Mouse (Mus musculus) spleen, adult 2 months (tissue): Measurements from ENCODE around the gene Gm6614. TPM values are rescaled to one million over a fixed set of nuclear protein-coding genes. Genes with fewer than 3 reads are reported as not detected.

ENCODE experiments used
- DNase-seq, 2 experiments: peaks; one replicate each; pipeline versions ENCODE4 v3.0.0 to v3.0.0-alpha.2; 2012 to 2021; ENCODE audit warnings: low spot score in 2 of 2, low read depth in 1 of 2
- H3K27ac ChIP-seq: fragments of 200-500 bp; 2 replicates; pipeline ENCODE4 v1.5.1; 2012; ENCODE audit warnings: low read length, inconsistent platforms; ENCODE audit not compliant: insufficient read depth
- H3K27me3 ChIP-seq: fragments of 200-500 bp; 2 replicates; pipeline ENCODE4 v1.6.1; 2012; ENCODE audit warnings: mild to moderate bottlenecking, moderate library complexity, low read length, inconsistent platforms; ENCODE audit not compliant: control insufficient read depth, insufficient read depth
- H3K36me3 ChIP-seq: fragments of 200-500 bp; 2 replicates; pipeline ENCODE4 v1.6.1; 2012; ENCODE audit warnings: mild to moderate bottlenecking, low read length, inconsistent platforms; ENCODE audit not compliant: control insufficient read depth, insufficient read depth
- H3K4me1 ChIP-seq: fragments of 200-500 bp; 2 replicates; pipeline ENCODE4 v1.6.1; 2011; ENCODE audit warnings: inconsistent platforms; ENCODE audit not compliant: control insufficient read depth, insufficient read depth, insufficient read length
- H3K4me3 ChIP-seq: fragments of 200-500 bp; 2 replicates; pipeline ENCODE4 v1.5.1; 2011; ENCODE audit warnings: mild to moderate bottlenecking, inconsistent platforms; ENCODE audit not compliant: insufficient read depth, insufficient read length; ENCODE audit errors: extremely low read depth
- CTCF ChIP-seq: fragments of 200-500 bp; IDR thresholded peaks from 2 replicates; pipeline ENCODE4 v1.5.1; 2011; ENCODE audit warnings: mild to moderate bottlenecking, inconsistent platforms; ENCODE audit not compliant: insufficient read depth, insufficient read length, insufficient replicate concordance; ENCODE audit errors: extremely low read depth
- POLR2A ChIP-seq: fragments of 200-500 bp; IDR thresholded peaks from 2 replicates; pipeline ENCODE4 v1.6.1; 2011; ENCODE audit warnings: low read depth, low read length, inconsistent platforms
- WGBS: fragments of 180-500 bp; shearing (Covaris S2); methylation state at CpG from one replicate; pipeline ENCODE4 v1.1.7; 2018; 5-methylcytosine and 5-hydroxymethylcytosine counted together
- polyA plus RNA-seq: library from polyadenylated mRNA; depleted of rRNA; stranded (reverse); fragments of >200 nt; gene quantifications from 2 replicates; pipeline ENCODE4 v1.2.3, GENCODE M21; 2012; rRNA removed

Gm6614 gene
- polyA plus RNA-seq, 1 experiment, result not detected

- Histone ChIP-seq H3K27ac (no peak overlapping the region), H3K36me3 (no peaks in the 10 kb centered on the region), H3K27me3 (no peaks in the 10 kb centered on the region), H3K4me3 (no peak overlapping the region), H3K4me1 (no peaks in the 10 kb centered on the region)
- WGBS, result 80% methylated on average over 3 of the region's 3 CpGs
- TF ChIP-seq CTCF (no peak), POLR2A (no peak)
- no peak for DNase-seq
Observed at GRCm38 (mm10) chr6:142021671-142022070, 10.5 kb upstream of the Gm6614 start.

- Histone ChIP-seq H3K36me3 (no peaks in the 10 kb centered on the region), H3K4me1 (no peaks in the 10 kb centered on the region), H3K4me3 (no peak overlapping the region), H3K27ac (no peak overlapping the region), H3K27me3 (no peaks in the 10 kb centered on the region)
- WGBS, result 98% methylated on average over 6 of the region's 6 CpGs
- no peak for DNase-seq
- no peak for TF ChIP-seq CTCF
- no peak for TF ChIP-seq POLR2A
Observed at GRCm38 (mm10) chr6:141986772-141987171, 24.4 kb downstream of the Gm6614 start.

GRCm38 (mm10) chr6:141984644-141985043 lies 26.6 kb downstream of the Gm6614 start:
- no peaks in the 10 kb centered on the region for H3K4me1 ChIP-seq
- no peak for TF ChIP-seq POLR2A
- TF ChIP-seq CTCF, result no peak
- H3K4me3 ChIP-seq, result no peak overlapping the region
- no peaks in the 10 kb centered on the region for H3K27me3 ChIP-seq
- WGBS, result 71% methylated on average over 3 of the region's 3 CpGs
- H3K27ac ChIP-seq, result no peak overlapping the region
- H3K36me3 ChIP-seq, result no peaks in the 10 kb centered on the region
- DNase-seq, result no peak

- Histone ChIP-seq H3K4me1 (no peaks in the 10 kb centered on the region), H3K27ac (no peak overlapping the region), H3K4me3 (no peak overlapping the region), H3K36me3 (no peaks in the 10 kb centered on the region), H3K27me3 (no peaks in the 10 kb centered on the region)
- WGBS, result 64% methylated on average over 1 of the region's 1 CpGs
- TF ChIP-seq POLR2A (no peak), CTCF (no peak)
- no peak for DNase-seq
Observed at GRCm38 (mm10) chr6:141962420-141962819, 48.8 kb downstream of the Gm6614 start.

GRCm38 (mm10) chr6:141961861-141962260 lies 49.4 kb downstream of the Gm6614 start:
- Histone ChIP-seq H3K4me3 (no peak overlapping the region), H3K27me3 (no peaks in the 10 kb centered on the region), H3K27ac (no peak overlapping the region), H3K36me3 (no peaks in the 10 kb centered on the region), H3K4me1 (no peaks in the 10 kb centered on the region)
- WGBS, result 84% methylated on average over 3 of the region's 3 CpGs
- TF ChIP-seq CTCF, result no peak
- no peak for TF ChIP-seq POLR2A
- no peak for DNase-seq

- DNase-seq, result no peak
- Histone ChIP-seq H3K4me1 (no peaks in the 10 kb centered on the region), H3K36me3 (no peaks in the 10 kb centered on the region), H3K27me3 (no peaks in the 10 kb centered on the region), H3K4me3 (no peak overlapping the region), H3K27ac (no peak overlapping the region)
- TF ChIP-seq POLR2A (no peak), CTCF (no peak)
- 81% methylated on average over 5 of the region's 5 CpGs for WGBS
Observed at GRCm38 (mm10) chr6:141960482-141960881, 50.7 kb downstream of the Gm6614 start.

GRCm38 (mm10) chr6:141946862-141947261 lies 64.4 kb downstream of the Gm6614 start, which contains the start of gene Slco1a1:
TSS of gene Slco1a1 (minus strand) at chr6:141946962.
- H3K27ac ChIP-seq, result no peak within 1 kb of the TSS
- no peaks in the 10 kb centered on the region for H3K4me1 ChIP-seq
- no peaks in the 10 kb centered on the region for H3K36me3 ChIP-seq
- no peak within 1 kb of the TSS for H3K4me3 ChIP-seq
- TF ChIP-seq CTCF, result no peak
- TF ChIP-seq POLR2A, result no peak
- no peak for DNase-seq
- no peaks in the 10 kb centered on the region for H3K27me3 ChIP-seq

- Histone ChIP-seq H3K4me3 (no peak overlapping the region), H3K27me3 (no peaks in the 10 kb centered on the region), H3K36me3 (no peaks in the 10 kb centered on the region), H3K27ac (no peak overlapping the region), H3K4me1 (no peaks in the 10 kb centered on the region)
- WGBS, result 88% methylated on average over 1 of the region's 1 CpGs
- no peak for DNase-seq
- TF ChIP-seq POLR2A (no peak), CTCF (no peak)
Observed at GRCm38 (mm10) chr6:141940451-141940850, 70.8 kb downstream of the Gm6614 start.

Other genes starting within 250 kb of the Gm6614 start
- gene Gm5724, start 237.6 kb downstream of the Gm6614 start, polyA plus RNA-seq, result not detected in 2 replicates
- not detected in 2 replicates for gene Slco1a4, start 155.2 kb downstream of the Gm6614 start, polyA plus RNA-seq
- gene Slco1a1, start 64.5 kb downstream of the Gm6614 start, polyA plus RNA-seq, result not detected in 2 replicates
- not detected in 2 replicates for gene Slco1a6, start 197.1 kb upstream of the Gm6614 start, polyA plus RNA-seq